Mouse (Mus musculus) midbrain, embryonic 11.5 days (tissue): ENCODE measurements at regions not wholly inside any gene's neighbourhood (a gene's known extent, or its start where the extent isn't known, plus 50 kb on each side); places are given as distances from the start of the nearest gene placed in this dataset.
A peak's percentile ranks its signal among the peaks of the same experiment; 100 is the strongest.

Experiments
- ATAC-seq: fragments of 200-750 bp; cut with Nextera tagmentation; 2 replicates; pipeline ENCODE4 v1.8.0; 2017; ENCODE audit warnings: moderate TSS enrichment, moderate library complexity; ENCODE audit not compliant: low FRiP score
- DNase-seq: peaks from one replicate; pipeline ENCODE4 v3.0.0; 2015; ENCODE audit warnings: low spot score; ENCODE audit errors: missing footprints
- H3K27ac ChIP-seq: fragments of 300-500 bp; sonication (generic); 2 replicates; pipeline ENCODE4 v1.5.1; 2014; ENCODE audit warnings: low read depth, low read length
- H3K27me3 ChIP-seq: fragments of 300-500 bp; sonication (generic); 2 replicates; pipeline ENCODE4 v1.6.1; 2014; ENCODE audit warnings: mild to moderate bottlenecking, low read length, moderate library complexity, mixed read lengths; ENCODE audit not compliant: control insufficient read depth, insufficient read depth
- H3K36me3 ChIP-seq: fragments of 300-500 bp; sonication (generic); 2 replicates; pipeline ENCODE4 v1.6.1; 2014; ENCODE audit warnings: mild to moderate bottlenecking, low read length, moderate library complexity, mixed read lengths; ENCODE audit not compliant: control insufficient read depth, insufficient read depth
- H3K4me1 ChIP-seq: fragments of 300-500 bp; sonication (generic); 2 replicates; pipeline ENCODE4 v1.6.1; 2014; ENCODE audit warnings: low read length; ENCODE audit not compliant: control insufficient read depth, insufficient read depth
- H3K4me2 ChIP-seq: fragments of 300-500 bp; sonication (generic); 2 replicates; pipeline ENCODE4 v1.6.1; 2014; ENCODE audit warnings: mild to moderate bottlenecking, moderate library complexity
- H3K4me3 ChIP-seq: fragments of 300-500 bp; sonication (generic); 2 replicates; pipeline ENCODE4 v1.5.1; 2014; ENCODE audit warnings: low read depth, low read length
- H3K9ac ChIP-seq: fragments of 300-500 bp; sonication (generic); 2 replicates; pipeline ENCODE4 v1.6.1; 2014; ENCODE audit warnings: low read length
- H3K9me3 ChIP-seq: fragments of 300-500 bp; sonication (generic); 2 replicates; pipeline ENCODE4 v1.6.1; 2016; ENCODE audit warnings: low read length; ENCODE audit not compliant: control insufficient read depth
- WGBS: fragments of 180-500 bp; shearing (Covaris S2); extraction: QIAGEN DNeasy Blood & Tissue Kit; methylation state at CpG from one replicate; pipeline ENCODE4 v1.1.7; 2014; 5-methylcytosine and 5-hydroxymethylcytosine counted together

GRCm38 (mm10) chr13:55991216-55991615 is 144.9 kb downstream of the H2afy start:
- H3K27me3 ChIP-seq, result no peaks in the 10 kb centered on the region
- 90% methylated on average over 14 of the region's 14 CpGs for WGBS
- no peaks in the 10 kb centered on the region for H3K4me1 ChIP-seq
- DNase-seq (no peak), ATAC-seq (no peak)
- H3K27ac ChIP-seq, result no peak overlapping the region
- H3K4me2 ChIP-seq, result no peak overlapping the region
- H3K9me3 ChIP-seq, result no peaks in the 10 kb centered on the region
- H3K9ac ChIP-seq, result no peak overlapping the region
- no peak overlapping the region for H3K4me3 ChIP-seq
- no peaks in the 10 kb centered on the region for H3K36me3 ChIP-seq

DNA sequence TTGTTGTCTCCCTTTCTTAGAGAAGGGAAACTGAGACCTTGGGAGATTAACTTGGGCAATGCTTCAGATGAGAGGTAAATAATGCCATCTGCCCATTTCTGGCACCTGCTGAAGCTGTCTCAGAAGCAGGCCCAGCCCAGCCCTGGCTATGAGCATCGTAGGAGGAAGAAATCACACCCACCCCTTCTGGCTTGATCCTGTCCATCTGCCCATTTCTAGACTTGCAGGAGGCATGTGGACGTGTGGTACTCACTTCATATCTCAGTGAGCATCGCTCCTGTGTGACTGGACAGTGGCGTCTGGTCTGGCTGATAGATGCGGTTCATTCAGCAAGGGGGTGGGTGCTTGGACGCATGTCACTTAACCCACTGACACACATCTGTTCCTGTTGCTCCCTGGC is 146.0 kb downstream of the H2afy start:
- ATAC-seq (no peak), DNase-seq (no peak)
- Histone ChIP-seq H3K9ac (no peak overlapping the region), H3K4me2 (no peak overlapping the region), H3K4me1 (peaks cover 2% of the 10 kb centered on the region; the same call in 1 of the 2 replicates), H3K4me3 (no peak overlapping the region), H3K36me3 (no peaks in the 10 kb centered on the region), H3K27ac (no peak overlapping the region), H3K9me3 (no peaks in the 10 kb centered on the region), H3K27me3 (no peaks in the 10 kb centered on the region)
- 87% methylated on average over 6 of the region's 6 CpGs for WGBS

DNA sequence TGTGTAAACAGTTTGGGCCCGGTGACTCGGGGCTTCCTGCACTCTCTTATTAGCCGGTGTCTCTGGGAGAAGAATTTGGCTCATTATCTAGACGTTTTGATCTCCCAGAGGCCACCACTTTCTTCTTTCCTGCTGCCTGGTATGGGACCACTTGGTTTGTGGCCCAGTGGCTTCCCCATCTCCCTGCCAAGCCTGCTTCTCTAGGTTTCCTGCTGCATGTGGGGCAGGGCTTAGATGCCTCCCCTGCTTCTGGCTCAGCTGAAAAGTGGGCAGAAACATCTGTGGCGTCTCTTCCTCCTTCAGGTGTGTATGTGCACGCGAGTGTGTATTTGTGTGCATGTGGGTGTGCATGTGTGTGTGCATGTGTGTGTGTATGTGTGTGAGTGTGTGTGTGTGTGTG is 146.8 kb downstream of the H2afy start:
- H3K4me1 ChIP-seq, result peaks cover 6% of the 10 kb centered on the region; the same call in 1 of the 2 replicates
- no peaks in the 10 kb centered on the region for H3K36me3 ChIP-seq
- no peak overlapping the region for H3K9ac ChIP-seq
- no peak overlapping the region for H3K4me2 ChIP-seq
- peaks cover 3% of the 10 kb centered on the region; the same call in 1 of the 2 replicates for H3K27me3 ChIP-seq
- no peak overlapping the region for H3K4me3 ChIP-seq
- ATAC-seq (no peak), DNase-seq (no peak)
- 64% methylated on average over 7 of the region's 7 CpGs for WGBS
- no peaks in the 10 kb centered on the region for H3K9me3 ChIP-seq
- no peak overlapping the region for H3K27ac ChIP-seq

GRCm38 (mm10) chr13:55985396-55985795 is 149.4 kb upstream of the Pitx1 start:
- no peak overlapping the region for H3K4me3 ChIP-seq
- H3K27me3 ChIP-seq, result peaks cover 3% of the 10 kb centered on the region; the same call in 1 of the 2 replicates
- ATAC-seq (no peak), DNase-seq (peak; percentile 86)
- no peaks in the 10 kb centered on the region for H3K36me3 ChIP-seq
- H3K9ac ChIP-seq, result peak overlapping the region; percentile 40; the same call in 1 of the 2 replicates
- WGBS, result 8% methylated on average over 10 of the region's 10 CpGs
- H3K27ac ChIP-seq, result no peak overlapping the region
- peaks cover 13% of the 10 kb centered on the region; the same call in 1 of the 2 replicates for H3K4me1 ChIP-seq
- no peaks in the 10 kb centered on the region for H3K9me3 ChIP-seq
- H3K4me2 ChIP-seq, result peak overlapping the region; percentile 20; the same call in 1 of the 2 replicates

GRCm38 (mm10) chr13:55984772-55985171 is 148.8 kb upstream of the Pitx1 start:
- ATAC-seq, result no peak
- Histone ChIP-seq H3K27me3 (peaks cover 3% of the 10 kb centered on the region; the same call in 1 of the 2 replicates), H3K36me3 (no peaks in the 10 kb centered on the region), H3K4me1 (peaks cover 13% of the 10 kb centered on the region; the same call in 1 of the 2 replicates), H3K27ac (no peak overlapping the region), H3K4me3 (no peak overlapping the region), H3K9me3 (no peaks in the 10 kb centered on the region), H3K9ac (no peak overlapping the region), H3K4me2 (no peak overlapping the region)
- DNase-seq, result no peak
- WGBS, result 19% methylated on average over 6 of the region's 6 CpGs

GRCm38 (mm10) chr13:55983851-55984250 is 147.9 kb upstream of the Pitx1 start:
- no peak overlapping the region for H3K4me2 ChIP-seq
- peak; percentile 83 for DNase-seq
- no peaks in the 10 kb centered on the region for H3K36me3 ChIP-seq
- peaks cover 3% of the 10 kb centered on the region; the same call in 1 of the 2 replicates for H3K27me3 ChIP-seq
- 40% methylated on average over 9 of the region's 9 CpGs for WGBS
- H3K4me3 ChIP-seq, result no peak overlapping the region
- H3K4me1 ChIP-seq, result peaks cover 13% of the 10 kb centered on the region; the same call in 1 of the 2 replicates
- no peak overlapping the region for H3K27ac ChIP-seq
- H3K9me3 ChIP-seq, result no peaks in the 10 kb centered on the region
- H3K9ac ChIP-seq, result no peak overlapping the region
- ATAC-seq, result no peak

- 41% methylated on average over 6 of the region's 6 CpGs for WGBS
- DNase-seq, result no peak
- H3K4me1 ChIP-seq, result peaks cover 13% of the 10 kb centered on the region; the same call in 1 of the 2 replicates
Measured at GRCm38 (mm10) chr13:55981041-55981440, 145.0 kb upstream of the Pitx1 start.

DNA sequence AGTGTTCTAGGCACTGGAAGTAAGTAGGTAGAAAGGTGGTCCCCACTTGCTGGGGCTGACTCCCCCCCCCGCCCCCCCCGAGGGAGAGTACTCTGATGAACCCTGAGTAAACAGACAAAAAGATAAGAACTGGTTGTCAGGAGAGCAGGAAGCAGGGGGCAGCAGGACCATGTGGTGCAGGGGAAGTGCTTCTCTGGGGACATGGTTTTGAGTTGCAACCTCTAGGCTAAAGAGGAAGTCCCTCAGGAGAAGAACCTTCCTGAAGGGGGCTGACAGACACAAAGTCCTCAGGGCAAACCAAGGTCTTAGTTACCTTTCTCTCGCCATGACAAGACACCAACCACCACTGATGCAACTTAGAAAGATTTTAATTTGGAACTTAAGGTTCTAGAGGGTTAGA is 141.9 kb upstream of the Pitx1 start:
- H3K4me3 ChIP-seq, result no peak overlapping the region
- WGBS, result 79% methylated on average over 3 of the region's 3 CpGs
- no peak for DNase-seq
- no peaks in the 10 kb centered on the region for H3K36me3 ChIP-seq
- no peaks in the 10 kb centered on the region for H3K4me1 ChIP-seq
- no peaks in the 10 kb centered on the region for H3K9me3 ChIP-seq
- H3K27me3 ChIP-seq, result no peaks in the 10 kb centered on the region
- no peak overlapping the region for H3K9ac ChIP-seq
- no peak overlapping the region for H3K27ac ChIP-seq
- H3K4me2 ChIP-seq, result no peak overlapping the region
- ATAC-seq, result no peak

More at GRCm38 (mm10) chr13:55981041-55981440, 145.0 kb upstream of the Pitx1 start:
- H3K9ac ChIP-seq, result no peak overlapping the region
- no peaks in the 10 kb centered on the region for H3K36me3 ChIP-seq
- no peak overlapping the region for H3K27ac ChIP-seq
- H3K27me3 ChIP-seq, result peaks cover 3% of the 10 kb centered on the region; the same call in 1 of the 2 replicates
- no peak overlapping the region for H3K4me3 ChIP-seq
- H3K9me3 ChIP-seq, result no peaks in the 10 kb centered on the region
- no peak for ATAC-seq
- no peak overlapping the region for H3K4me2 ChIP-seq

- Histone ChIP-seq H3K9ac (no peak overlapping the region), H3K9me3 (no peaks in the 10 kb centered on the region), H3K4me1 (no peaks in the 10 kb centered on the region), H3K27me3 (no peaks in the 10 kb centered on the region), H3K36me3 (no peaks in the 10 kb centered on the region), H3K4me3 (no peak overlapping the region), H3K4me2 (no peak overlapping the region), H3K27ac (no peak overlapping the region)
- DNase-seq (no peak), ATAC-seq (no peak)
- 62% methylated on average over 10 of the region's 10 CpGs for WGBS
Measured at GRCm38 (mm10) chr13:55976911-55977381, 141.0 kb upstream of the Pitx1 start.
